Mouse (Mus musculus) kidney, postnatal 10 days (tissue): ENCODE measurements around the gene Fcor.

ENCODE experiments used
- DNase-seq: peaks from one replicate; pipeline ENCODE4 v3.0.0; 2021; ENCODE audit warnings: mixed read lengths

Fcor gene

DNA sequence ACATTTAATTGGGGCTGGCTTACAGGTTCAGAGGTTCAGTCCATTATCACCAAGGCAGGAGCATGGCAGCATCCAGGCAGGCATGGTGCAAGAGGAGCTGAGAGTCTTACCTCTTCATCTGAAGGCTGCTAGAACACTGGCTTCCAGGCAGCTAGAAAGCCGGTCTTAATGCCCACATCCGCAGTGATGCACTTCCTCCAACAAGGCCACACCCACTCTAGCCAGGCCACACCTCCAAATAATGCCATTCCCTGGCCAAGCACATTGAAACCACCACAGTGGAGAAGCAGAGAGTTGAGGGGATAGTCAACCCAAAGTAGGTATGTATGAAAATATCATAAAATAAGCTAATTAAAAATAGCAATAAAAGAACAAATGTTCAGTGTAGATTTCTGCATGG, 1.8 kb downstream of the Fcor start:
- no peak for DNase-seq

DNA sequence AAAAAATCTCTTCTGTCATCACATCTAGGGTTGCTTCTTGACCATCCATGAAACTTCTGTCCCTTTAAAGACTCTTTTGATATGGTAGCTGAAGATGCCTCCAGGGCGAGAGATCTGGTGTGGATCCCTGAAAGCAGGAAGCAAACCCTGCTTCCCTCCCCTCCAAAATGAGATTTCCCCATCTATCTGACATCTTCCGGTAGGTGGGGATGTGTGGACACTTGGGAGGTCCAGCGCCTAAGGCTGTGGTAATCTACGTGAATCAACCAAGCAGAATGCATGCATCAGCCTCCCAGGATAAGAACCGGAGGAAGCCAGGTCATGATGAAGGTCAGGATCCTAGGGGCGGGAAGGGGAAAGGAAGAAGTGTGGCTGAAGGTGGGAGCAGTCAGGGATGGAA, 6.7 kb downstream of the Fcor start, which contains the start of gene Mcemp1:
TSS of gene Mcemp1 (plus strand) at position 248 of the 400 bp plus-strand sequence.
- DNase-seq = no peak

DNA sequence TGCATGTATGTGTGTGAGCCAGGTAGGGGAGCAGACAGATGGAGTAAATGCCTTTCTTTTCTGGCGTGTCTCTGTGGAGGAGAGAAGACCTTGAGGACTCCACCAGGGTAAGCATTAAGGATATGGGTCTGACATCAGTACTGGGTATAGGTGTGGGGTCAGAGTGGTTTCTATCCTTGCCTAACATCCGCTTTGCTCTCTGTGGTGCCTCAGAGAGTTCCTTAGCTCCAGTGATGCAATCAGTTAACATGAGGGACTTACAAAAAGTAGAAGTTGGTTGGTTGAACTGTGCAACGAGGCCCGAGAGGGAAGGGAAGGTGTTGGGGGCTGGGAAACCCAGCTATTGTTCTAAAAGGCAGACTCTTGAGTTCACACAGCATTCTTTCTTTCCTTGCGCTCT, 7.8 kb downstream of the Fcor start:
- no peak for DNase-seq

DNA sequence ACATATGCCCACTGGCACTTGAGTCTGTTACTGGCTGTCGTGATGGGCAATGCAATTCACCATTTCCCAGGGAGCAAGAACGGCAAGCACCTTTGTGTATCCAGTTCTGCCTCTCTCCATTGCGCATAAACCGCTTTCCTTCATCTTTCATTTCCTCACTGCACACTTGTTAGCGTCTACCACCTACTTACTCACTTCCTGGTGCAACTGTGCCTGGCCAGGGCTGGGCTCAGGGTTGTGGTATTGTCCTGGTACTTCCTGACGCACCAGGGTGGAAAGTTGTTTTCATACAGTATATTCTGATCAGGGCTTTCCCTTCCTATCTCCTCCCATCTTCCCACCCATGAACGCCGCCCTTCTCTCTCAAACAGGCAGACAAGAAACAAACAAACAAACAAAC, 11.3 kb downstream of the Fcor start:
- DNase-seq = no peak

DNA sequence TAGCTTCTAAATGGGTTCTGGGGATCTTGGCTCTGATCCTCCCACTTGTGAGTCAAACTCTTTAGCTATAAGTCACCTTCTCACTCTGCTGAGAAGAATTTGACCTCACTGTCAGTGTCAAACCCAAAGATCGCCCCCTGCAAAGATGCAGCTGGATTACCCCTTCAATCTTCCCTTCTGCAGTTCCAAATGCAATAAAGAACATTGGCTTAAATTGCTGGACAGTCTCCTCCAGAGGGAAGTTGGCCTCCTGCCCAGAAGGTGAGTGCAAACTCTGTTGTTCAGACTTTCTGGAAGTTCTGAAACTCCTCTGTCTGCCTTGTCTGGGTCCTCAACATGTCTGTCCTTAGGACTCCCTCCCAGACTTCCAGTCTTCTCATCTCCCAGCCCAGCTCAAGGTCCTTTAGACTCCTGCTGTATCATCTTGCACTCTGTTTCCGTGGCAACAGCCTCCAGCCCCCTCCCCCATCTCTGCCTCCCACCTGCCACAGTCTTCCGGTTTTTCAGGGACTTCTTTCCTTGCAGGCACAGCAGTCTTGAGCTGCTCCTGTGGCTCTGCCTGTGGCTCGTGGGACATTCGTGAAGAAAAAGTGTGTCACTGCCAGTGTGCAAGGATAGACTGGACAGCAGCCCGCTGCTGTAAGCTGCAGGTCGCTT, 15.3 kb downstream of the Fcor start:
- peak; percentile 30 for DNase-seq

DNA sequence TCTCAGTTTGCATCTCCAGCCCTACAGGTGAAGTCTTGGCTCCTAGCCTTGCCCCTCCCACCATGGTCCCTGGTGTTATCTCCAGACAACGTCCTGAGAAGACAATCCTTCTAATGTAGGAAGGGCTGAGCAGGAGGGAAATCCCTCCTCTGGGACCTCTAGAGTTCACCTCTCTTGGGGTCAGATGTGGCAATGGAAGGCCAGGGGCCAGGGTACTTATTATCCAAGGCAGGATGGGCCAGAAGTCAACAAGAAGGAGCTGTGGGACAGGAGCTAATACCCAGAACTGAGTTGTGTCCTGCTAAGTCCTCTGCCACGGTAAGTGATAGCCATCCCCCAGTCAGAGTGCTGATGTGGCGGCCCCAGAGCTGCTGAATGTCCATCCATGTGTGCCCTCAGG, 16.6 kb downstream of the Fcor start, which contains the start of gene Retn:
TSS of gene Retn (plus strand) at position 245 of the 400 bp plus-strand sequence.
- no peak for DNase-seq

DNA sequence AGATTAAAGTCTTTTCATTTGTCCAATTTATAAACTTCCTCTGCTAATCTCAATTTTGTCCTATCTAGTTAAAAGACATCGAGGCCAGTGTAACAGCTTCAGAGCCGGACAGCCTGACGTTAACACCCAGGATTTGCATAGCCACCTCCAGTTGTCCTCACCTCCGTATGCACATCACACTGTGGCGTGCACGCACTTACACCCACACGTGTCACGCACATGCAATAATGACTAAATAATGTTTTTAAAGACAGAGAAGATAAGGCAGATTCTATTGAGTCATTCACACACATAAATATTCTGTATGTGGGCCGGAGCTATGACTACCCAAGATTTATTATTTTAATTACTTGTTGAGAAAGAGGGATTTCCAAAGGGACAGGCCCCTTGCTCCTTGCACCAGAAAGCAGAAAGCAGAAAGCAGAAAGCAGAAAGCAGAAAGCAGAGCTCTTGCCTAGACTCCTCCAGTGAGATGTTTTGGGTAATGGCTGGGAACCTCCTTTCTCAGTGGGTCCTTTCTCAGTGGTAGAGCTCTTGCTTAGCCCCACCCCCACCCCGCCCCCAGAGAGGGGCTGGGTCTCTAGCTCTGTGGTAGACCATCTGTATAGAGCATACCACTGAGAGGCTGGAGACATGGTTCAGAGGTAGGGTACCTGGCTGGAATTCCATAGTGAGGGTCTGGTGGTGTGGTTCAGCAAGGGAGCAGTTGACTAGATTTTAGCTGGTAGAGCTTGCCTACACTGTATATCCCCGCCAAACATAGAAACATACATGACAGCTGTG, 17.2 kb downstream of the Fcor start:
- no peak for DNase-seq

DNA sequence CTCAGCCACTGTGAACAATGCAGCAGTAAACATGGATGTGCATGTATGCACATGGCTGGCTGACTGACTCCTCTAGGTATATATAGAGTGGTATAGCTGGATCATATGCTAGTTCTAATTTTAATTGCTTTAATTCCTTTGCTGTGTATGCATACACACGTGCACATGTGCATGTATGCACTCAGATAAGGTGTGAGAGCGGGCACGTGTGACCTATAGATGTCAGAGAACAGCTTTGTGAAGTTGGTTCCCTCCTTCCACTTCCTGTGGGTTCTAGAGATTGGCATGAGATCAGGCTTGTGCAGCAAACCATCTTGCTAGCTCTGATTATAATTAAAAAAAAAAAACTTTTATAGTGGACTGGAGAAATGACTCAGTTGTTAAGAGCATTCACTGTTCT, 19.3 kb downstream of the Fcor start:
- DNase-seq = no peak

DNA sequence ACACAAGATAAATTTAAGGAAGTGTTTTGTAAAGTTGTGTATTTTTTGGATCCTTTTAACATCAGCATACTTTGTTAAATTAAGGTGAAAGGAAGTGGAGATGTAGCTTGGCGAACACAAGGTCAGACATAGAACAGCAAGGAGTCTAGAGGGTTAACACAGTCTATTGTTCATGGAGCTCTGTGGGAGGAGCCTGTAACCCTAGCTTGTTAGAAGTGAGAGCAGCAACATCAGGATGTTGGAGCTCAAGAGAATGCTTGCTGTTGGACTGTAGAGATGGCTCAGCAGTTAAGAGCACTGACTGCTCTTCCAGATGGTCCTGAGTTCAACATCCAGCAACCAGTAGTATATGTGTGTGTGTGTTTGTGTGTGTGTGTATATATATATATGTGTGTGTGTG, 23.2 kb downstream of the Fcor start:
- no peak for DNase-seq

DNA sequence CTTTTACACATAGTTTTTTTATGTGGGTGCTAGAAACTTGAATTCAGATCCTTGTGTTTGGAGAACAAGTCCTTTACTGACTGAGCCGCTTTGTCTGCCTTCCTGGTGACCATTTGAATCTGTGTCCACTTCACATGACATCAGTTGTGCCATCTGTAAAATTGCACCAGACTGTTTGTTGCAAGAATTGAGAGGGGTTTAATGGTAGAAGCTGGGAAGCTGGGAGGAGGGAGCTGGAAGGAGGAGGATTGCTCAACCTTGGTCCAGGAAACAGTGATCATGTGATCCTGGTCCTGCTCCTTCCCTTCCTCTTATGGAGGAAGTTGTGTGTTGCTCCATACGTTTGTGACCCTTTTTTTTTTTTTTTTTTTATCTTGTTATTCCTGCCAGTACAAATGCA, 23.9 kb downstream of the Fcor start:
- no peak for DNase-seq

DNA sequence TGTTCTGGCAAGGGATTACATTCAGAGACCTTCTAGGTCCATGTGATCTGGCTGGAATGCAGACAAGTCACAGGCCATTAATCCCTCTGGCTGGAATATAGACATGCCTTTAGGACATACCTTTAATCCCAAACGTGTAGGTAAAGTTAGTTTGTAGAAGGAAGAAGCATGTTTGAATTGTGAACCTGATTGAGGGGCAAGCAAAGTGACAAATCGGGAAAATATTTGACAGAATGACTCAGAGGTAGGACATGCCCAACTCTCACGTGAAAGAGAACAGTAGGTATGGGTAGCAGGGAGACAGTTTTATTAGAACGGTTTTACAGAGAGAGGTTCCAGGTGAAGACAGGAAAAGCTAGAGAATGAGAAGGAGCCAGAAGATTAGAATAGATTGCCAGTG, 24.6 kb downstream of the Fcor start:
- DNase-seq = no peak

DNA sequence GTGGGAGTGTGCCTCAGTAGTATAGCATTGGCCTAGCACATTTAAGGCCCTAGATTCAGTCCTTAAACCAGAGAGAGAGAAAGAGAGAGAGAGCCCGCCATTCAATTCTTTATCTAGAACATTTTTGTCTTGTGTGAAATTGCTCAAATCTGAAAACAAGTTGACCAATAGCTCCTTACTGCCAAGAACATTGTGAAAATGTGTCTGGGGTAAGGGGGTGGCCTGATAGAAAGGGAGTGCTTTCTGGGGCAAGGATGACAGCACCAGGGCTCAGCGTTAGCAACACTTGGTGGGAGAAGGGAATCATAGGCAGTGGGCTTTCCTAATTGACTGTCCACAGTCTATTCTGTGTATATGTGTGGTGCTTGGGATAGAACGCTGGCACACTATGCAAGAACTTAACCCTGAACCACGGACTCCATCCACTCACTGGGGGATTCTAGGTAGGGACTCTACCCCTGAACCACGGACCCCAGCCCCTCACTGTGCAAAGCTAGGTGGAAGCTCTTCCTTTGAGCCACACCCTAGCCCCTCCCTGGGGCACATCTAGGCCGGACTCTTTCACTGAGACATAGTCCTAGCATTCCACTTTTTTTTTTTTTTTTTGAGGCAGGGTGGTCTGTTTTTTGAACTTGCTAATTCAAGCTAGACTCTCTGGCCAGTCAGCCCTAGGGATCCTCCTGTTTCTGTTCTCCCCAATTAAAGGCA, 25.2 kb downstream of the Fcor start:
- DNase-seq = no peak

DNA sequence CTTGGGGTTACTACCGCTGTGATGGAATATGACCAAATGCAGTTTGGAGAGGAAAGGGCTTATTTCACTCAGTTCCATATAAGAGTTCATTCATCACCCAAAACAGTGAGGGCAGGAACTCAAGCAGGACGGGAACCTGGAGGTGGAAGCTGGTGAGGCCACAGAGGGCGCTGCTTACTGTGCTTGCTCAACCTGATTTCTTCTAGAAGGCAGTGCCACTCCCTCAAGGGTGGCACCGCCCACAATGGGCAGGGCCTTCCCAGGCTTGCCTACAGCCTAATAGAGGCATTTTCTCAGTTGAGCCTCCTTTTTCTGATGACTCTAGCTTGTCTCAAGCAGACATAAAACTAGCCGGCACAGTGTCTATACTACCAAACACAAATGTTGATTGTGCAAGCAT, 26.4 kb downstream of the Fcor start:
- peak; percentile 67 for DNase-seq

DNA sequence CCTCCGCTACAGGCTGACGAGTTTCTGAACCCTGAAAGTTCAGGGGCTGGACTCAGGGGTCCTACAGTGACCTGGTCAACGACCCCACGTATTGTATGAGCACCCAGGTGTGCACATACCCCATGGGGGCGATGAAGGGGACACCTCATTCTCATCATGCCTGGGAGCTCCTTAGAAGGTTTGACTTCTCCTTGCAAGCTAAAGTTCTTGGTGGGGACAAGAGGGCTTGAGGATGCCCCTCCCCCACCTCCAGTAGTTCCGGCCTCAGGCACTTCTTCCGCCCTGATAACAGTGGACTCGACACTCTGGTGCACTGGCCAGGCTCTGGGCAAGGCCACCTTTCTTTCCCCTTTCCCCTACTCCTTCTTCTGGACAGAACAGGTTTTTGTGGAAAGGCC, 40.7 kb downstream of the Fcor start:
- peak; percentile 56 for DNase-seq

DNA sequence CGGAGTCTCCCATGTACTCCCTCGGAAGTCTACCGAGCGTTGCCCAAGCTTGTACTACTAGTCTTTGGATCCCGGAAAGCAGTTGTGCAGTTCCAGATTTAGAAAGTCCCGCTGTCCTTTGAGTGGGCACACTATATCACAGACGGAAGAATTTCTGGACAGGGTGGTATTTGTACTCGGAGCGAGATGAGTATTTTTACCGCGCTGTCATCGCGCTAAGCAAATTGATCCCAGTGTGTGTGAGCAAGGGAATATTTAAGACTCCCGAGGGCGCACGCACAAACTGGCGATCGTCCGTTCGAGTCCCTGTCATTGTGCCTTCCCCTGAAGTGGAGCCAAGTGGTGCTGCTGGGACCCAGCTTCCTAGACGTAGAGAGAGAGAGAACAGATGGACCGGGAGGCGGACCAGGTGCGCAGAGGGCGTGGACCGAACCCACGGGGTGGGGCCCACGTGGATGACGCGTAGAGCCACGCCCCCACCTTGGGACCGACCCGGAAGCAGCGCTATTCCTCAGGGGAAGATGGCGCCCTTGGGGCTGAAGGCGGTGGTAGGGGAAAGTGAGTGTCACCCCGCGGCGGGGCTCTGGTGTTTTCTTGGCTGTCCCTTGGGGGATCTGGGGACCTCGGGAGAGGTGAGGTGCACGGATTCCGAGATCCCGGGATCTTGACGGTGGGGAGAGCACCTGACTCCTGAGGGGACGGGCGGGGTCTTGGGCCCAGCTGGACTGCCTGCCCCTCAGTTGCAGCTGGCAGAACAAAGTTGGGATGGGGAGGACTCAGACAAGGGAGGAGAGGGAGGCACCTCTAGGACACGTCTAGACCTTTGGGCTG, 41.3 kb downstream of the Fcor start, which contains the start of gene Stxbp2:
TSS of gene Stxbp2 (plus strand) at position 309 of the 831 bp plus-strand sequence.
- peak; percentile 89 for DNase-seq

DNA sequence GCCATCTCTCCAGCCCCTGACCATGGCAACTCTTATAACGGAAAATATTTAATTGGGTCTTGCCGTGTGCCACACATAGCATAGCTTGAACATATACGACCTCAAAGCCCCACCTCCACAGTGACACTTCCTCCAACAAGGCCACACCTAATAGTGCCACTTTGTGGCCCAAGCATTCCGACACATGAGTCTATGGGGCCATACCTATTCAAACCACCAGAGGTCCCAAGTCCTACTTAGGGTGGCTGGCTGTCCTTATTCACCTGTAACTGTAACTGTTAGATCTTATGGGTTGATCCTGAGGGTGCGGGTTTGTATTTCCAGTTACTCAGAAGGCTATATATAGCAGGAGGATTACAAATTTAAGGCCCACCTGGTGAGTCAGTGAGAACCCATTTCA, 44.1 kb downstream of the Fcor start:
- DNase-seq = peak; percentile 52

DNA sequence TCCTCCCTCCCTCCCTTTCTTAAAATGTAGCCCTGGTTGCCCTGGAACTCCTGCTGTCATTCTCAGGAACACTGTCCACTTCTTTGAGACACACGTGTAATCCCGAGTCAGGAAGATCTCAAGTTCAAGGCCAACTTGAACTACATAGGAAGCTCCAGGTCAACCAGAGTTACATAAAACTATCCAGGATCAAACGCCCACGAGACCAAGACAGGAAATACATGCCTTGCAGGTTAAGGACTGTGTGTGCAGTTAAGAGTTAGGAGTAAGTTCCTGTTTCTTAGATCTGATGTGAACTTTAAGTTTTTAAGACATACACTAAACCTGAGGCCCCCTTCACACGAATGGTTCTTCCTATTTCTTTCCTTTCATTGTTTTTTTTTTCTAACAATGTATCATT, 45.2 kb downstream of the Fcor start:
- DNase-seq = no peak

DNA sequence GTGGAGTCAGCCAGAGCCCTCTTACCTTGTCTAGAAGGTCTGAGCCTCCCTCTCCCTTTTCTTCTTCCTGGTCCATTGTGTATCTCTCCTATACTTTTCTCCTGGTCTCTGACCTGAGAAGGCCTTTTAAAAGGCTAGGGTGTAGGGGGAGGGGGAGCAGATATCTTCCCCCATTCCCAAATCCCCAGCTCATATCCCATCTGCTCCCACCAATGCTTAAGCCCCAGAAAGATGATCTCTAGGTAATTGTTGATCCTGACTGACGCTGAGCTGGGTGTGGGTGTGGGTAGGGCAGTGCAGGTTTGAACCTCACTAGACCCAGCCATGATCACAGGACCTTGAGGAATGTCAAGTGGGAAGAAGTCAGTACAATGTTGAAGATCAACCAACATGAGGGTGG, 46.7 kb downstream of the Fcor start, which contains the start of gene Pcp2:
TSS of gene Pcp2 (minus strand) at position 101 of the 400 bp plus-strand sequence.
- DNase-seq = no peak

DNA sequence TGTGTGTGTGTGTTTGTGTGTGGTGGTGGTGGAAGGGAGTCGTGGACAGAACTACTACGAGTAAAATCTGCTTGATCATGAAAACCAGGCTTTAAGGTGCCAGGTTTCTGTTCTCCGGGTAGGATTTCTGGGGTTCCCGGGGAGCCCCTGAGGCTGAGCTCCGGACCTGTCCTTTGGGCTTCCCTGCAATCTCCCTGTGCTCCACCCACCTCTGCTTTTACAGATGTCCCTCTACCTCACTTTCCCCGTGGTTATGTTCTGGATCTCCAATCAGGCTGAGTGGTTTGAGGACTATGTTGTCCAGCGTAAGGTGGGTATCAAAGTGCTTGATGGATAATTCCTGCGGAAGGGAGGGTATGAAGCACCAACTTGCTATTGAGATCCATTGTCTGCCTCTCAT, 50.0 kb downstream of the Fcor start:
- no peak for DNase-seq

DNA sequence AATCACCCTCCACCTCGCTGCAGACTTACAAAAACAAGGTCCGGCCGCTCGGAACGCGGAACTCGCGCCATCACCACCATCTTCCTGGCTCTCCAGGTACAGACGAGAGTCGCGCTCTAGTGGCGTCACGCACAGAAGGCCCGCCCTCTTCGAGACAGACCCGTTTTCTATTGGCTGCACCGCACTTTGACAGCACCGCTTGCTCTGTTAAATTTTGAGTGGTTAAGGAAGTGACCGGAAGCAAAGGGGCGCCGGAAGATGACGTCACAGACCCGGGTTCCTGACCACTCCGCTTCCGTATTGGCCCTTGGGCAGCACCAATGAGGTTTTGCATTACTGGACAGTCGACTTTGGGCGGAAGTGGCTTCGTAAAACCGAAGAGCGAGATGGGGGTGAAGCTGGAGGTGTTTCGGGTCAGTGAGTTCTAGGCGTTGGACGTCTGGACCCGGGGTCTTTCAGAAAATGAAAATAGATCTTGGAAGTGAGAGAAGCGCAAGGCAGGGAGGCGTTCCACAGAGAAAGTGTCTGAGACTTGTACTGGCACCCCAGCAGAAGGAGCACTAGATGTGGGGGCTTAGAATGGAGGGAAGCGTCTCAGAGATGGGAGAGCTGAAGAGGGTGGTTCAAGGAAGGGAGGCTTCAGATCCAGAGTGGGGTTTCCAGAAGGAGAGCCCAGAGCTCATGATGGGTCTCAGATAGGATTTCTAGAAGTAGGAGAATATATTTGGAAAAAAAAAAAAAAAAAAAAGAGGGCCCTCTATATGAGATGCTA, 50.8 kb downstream of the Fcor start, which contains the start of the genes Xab2 and Pet100:
TSS of gene Xab2 (minus strand) at position 118 of the 772 bp plus-strand sequence.
TSS of gene Pet100 (plus strand) at position 350 of the 772 bp plus-strand sequence.
- peak; percentile 99 for DNase-seq
